Mouse (Mus musculus): Measurements from ENCODE around the gene Nup98.
A peak's percentile ranks its signal among the peaks of the same experiment; 100 is the strongest.

Nup98 gene

GRCm38 (mm10) chr7:102233059-102233458 lies 23.1 kb upstream of the Nup98 start:
- DNase-seq (ENCODE audit: low spot score in 2 of 2), result no peak

- DNase-seq (ENCODE audit: low spot score in 2 of 2), result no peak
Measured at GRCm38 (mm10) chr7:102229814-102230213, 19.8 kb upstream of the Nup98 start.

- DNase-seq (ENCODE audit: low spot score in 2 of 2), result no peak
Measured at GRCm38 (mm10) chr7:102228049-102228670, 18.2 kb upstream of the Nup98 start.

- no peak for DNase-seq (ENCODE audit: low spot score in 2 of 2)
Measured at GRCm38 (mm10) chr7:102226051-102226450, 16.1 kb upstream of the Nup98 start.

GRCm38 (mm10) chr7:102223883-102224738 lies 14.1 kb upstream of the Nup98 start:
- DNase-seq (ENCODE audit: low spot score in 2 of 2), result no peak

- DNase-seq (ENCODE audit: low spot score in 2 of 2), result peak; percentile 68 to 72
Measured at GRCm38 (mm10) chr7:102222830-102223556, 13.0 kb upstream of the Nup98 start.

GRCm38 (mm10) chr7:102222336-102222735 lies 12.4 kb upstream of the Nup98 start:
- peak; percentile 45 to 58 for DNase-seq (ENCODE audit: low spot score in 2 of 2)

GRCm38 (mm10) chr7:102221899-102222298 lies 11.9 kb upstream of the Nup98 start:
- no peak for DNase-seq (ENCODE audit: low spot score in 2 of 2)

- no peak for DNase-seq (ENCODE audit: low spot score in 2 of 2)
Measured at GRCm38 (mm10) chr7:102211071-102211470, 1.1 kb upstream of the Nup98 start.

GRCm38 (mm10) chr7:102208806-102209363 lies 1.1 kb downstream of the Nup98 start:
- no peak for DNase-seq (ENCODE audit: low spot score in 2 of 2)

- DNase-seq (ENCODE audit: low spot score in 2 of 2), result no peak
Measured at GRCm38 (mm10) chr7:102205646-102206045, 4.3 kb downstream of the Nup98 start.

GRCm38 (mm10) chr7:102204296-102204857 lies 5.6 kb downstream of the Nup98 start:
- DNase-seq (ENCODE audit: low spot score in 2 of 2), result no peak

- DNase-seq (ENCODE audit: low spot score in 2 of 2), result no peak
Measured at GRCm38 (mm10) chr7:102200996-102201785, 8.8 kb downstream of the Nup98 start.

- DNase-seq (ENCODE audit: low spot score in 2 of 2), result no peak
Measured at GRCm38 (mm10) chr7:102200576-102200975, 9.4 kb downstream of the Nup98 start.

- no peak for DNase-seq (ENCODE audit: low spot score in 2 of 2)
Measured at GRCm38 (mm10) chr7:102192356-102192755, 17.6 kb downstream of the Nup98 start.

GRCm38 (mm10) chr7:102183849-102184248 lies 26.1 kb downstream of the Nup98 start:
- DNase-seq (ENCODE audit: low spot score in 2 of 2), result no peak

- DNase-seq (ENCODE audit: low spot score in 2 of 2), result no peak
Measured at GRCm38 (mm10) chr7:102170300-102170699, 39.7 kb downstream of the Nup98 start.

- DNase-seq (ENCODE audit: low spot score in 2 of 2), result no peak
Measured at GRCm38 (mm10) chr7:102153691-102154090, 56.3 kb downstream of the Nup98 start.

- no peak for DNase-seq (ENCODE audit: low spot score in 2 of 2)
Measured at GRCm38 (mm10) chr7:102137898-102138297, 72.1 kb downstream of the Nup98 start.

GRCm38 (mm10) chr7:102137464-102137863 lies 72.5 kb downstream of the Nup98 start:
- DNase-seq (ENCODE audit: low spot score in 2 of 2), result peak in 1 of 2 experiments; percentile 11

GRCm38 (mm10) chr7:102132395-102132794 lies 77.6 kb downstream of the Nup98 start:
- DNase-seq (ENCODE audit: low spot score in 2 of 2), result no peak

Measured in spleen, postnatal 36 days (tissue).